Mouse (Mus musculus) embryonic facial prominence, embryonic 10.5 days (tissue): ENCODE data around the gene Slc1a2. TPM values are rescaled to one million over a fixed set of nuclear protein-coding genes. Genes with fewer than 3 reads are reported as not detected.

Experiments used
- DNase-seq: peaks from one replicate; pipeline ENCODE4 v3.0.0-alpha.2; 2017; ENCODE audit warnings: low spot score
- H3K27ac ChIP-seq: fragments of 300-500 bp; sonication (generic); replicated peaks from 2 replicates; pipeline ENCODE4 v1.5.1; 2016; ENCODE audit warnings: mild to moderate bottlenecking
- H3K27me3 ChIP-seq: fragments of 300-500 bp; sonication (generic); replicated peaks from 2 replicates; pipeline ENCODE4 v1.6.1; 2016; ENCODE audit warnings: low read depth, mild to moderate bottlenecking; ENCODE audit not compliant: poor library complexity, severe bottlenecking
- H3K36me3 ChIP-seq: fragments of 300-500 bp; sonication (generic); replicated peaks from 2 replicates; pipeline ENCODE4 v1.6.1; 2016; ENCODE audit warnings: mild to moderate bottlenecking, moderate library complexity
- H3K4me1 ChIP-seq: fragments of 300-500 bp; sonication (generic); 2 replicates; pipeline ENCODE4 v1.6.1; 2016
- H3K4me3 ChIP-seq: fragments of 300-500 bp; sonication (generic); 2 replicates; pipeline ENCODE4 v1.5.1; 2016; ENCODE audit warnings: mild to moderate bottlenecking, moderate library complexity
- H3K9me3 ChIP-seq: fragments of 300-500 bp; sonication (generic); 2 replicates; pipeline ENCODE4 v1.6.1; 2016; ENCODE audit warnings: mild to moderate bottlenecking
- WGBS: fragments of 180-500 bp; shearing (Covaris S2); methylation state at CpG from one replicate; pipeline ENCODE4 v1.1.7; 2016; 5-methylcytosine and 5-hydroxymethylcytosine counted together
- polyA plus RNA-seq: library from polyadenylated mRNA; unstranded; fragments of >200 nt; fragmentation: Nextera tagmentation; extraction: Ambion mirVana; gene quantifications from 2 replicates; pipeline ENCODE4 v1.2.1, GENCODE M21; 2016

The Slc1a2 gene
- polyA plus RNA-seq, 1 experiment from 2014 or later: 1.0 TPM

- H3K4me3 ChIP-seq: no peak overlapping the region
- no peaks in the 10 kb centered on the region for H3K9me3 ChIP-seq
- H3K36me3 ChIP-seq: no peaks in the 10 kb centered on the region
- H3K27ac ChIP-seq: no peak overlapping the region
- H3K27me3 ChIP-seq: no peaks in the 10 kb centered on the region
- no peak for DNase-seq
- 93% methylated on average over 7 of the region's 7 CpGs for WGBS
- no peaks in the 10 kb centered on the region for H3K4me1 ChIP-seq
These were observed 41.5 kb downstream of the Slc1a2 start for GRCm38 (mm10) chr2:102699921-102700320.

DNA sequence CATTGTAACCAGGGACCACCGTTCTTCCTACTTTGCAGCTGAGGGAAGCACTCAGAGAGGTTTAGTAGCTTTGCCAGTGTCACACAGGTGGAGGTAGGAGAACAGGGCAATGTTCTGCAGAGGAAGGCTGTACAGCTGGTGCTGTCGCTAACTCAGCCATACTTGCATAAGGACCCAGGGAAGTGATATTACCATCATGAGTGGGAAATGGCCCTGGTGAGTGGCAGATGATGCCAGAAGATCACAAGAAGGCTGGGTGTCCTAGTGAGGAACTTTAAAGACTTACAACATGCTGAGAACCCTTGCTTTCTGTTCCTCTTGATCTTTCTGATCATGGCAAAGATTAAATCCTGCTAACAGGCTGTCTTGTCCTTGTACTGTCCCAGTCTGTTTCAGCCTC, 42.2 kb downstream of the Slc1a2 start:
- H3K27me3 ChIP-seq: no peaks in the 10 kb centered on the region
- H3K4me3 ChIP-seq: no peak overlapping the region
- WGBS: 92% methylated on average over 2 of the region's 2 CpGs
- no peaks in the 10 kb centered on the region for H3K4me1 ChIP-seq
- H3K27ac ChIP-seq: no peak overlapping the region
- DNase-seq: no peak
- no peaks in the 10 kb centered on the region for H3K9me3 ChIP-seq
- H3K36me3 ChIP-seq: no peaks in the 10 kb centered on the region

DNA sequence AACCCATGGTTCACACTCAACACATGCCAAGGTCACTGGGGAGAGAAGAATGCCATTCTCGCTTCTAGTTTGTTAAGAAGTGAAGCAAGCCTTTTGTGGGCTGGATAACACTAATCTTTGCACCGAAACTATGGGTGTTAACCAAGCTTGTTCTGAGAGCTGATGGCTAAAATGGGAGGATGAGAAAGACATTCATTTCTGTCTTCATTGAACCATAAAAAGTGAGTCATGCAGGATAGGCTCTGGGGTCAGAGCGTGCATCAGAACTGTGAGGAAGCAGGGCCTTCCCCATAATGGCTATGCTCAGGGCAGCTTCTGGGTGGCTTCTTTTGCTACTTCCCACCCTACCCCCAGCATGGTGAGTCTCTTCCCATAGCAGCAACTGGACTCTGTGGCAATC, 42.9 kb downstream of the Slc1a2 start:
- no peaks in the 10 kb centered on the region for H3K27me3 ChIP-seq
- no peaks in the 10 kb centered on the region for H3K4me1 ChIP-seq
- no peaks in the 10 kb centered on the region for H3K9me3 ChIP-seq
- no peaks in the 10 kb centered on the region for H3K36me3 ChIP-seq
- no peak for DNase-seq
- H3K27ac ChIP-seq: no peak overlapping the region
- no peak overlapping the region for H3K4me3 ChIP-seq
- WGBS: 88% methylated on average over 3 of the region's 3 CpGs

- H3K9me3 ChIP-seq: no peaks in the 10 kb centered on the region
- H3K27me3 ChIP-seq: no peaks in the 10 kb centered on the region
- no peaks in the 10 kb centered on the region for H3K36me3 ChIP-seq
- WGBS: 69% methylated on average over 3 of the region's 3 CpGs
- no peak overlapping the region for H3K4me3 ChIP-seq
- no peak for DNase-seq
- H3K4me1 ChIP-seq: no peaks in the 10 kb centered on the region
- no peak overlapping the region for H3K27ac ChIP-seq
These were observed 45.1 kb downstream of the Slc1a2 start for GRCm38 (mm10) chr2:102703556-102703955.

DNA sequence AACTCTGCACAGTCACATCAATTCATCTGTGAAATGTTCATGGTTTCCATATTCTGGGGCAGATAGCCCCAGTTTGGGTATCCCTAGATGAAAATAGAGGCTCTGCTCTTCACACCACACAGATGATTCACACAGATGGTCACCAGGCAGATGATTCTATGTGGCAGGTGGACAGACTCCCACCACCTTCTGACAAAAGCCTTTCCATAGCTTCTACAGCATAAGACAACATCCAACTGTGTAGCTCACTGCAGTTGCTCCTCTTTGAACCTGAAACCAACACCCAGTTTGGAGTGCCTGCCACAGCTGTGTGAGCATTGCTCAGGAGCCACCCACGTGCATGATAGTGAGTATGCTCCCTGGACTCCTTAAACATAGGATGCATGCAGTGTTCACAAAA, 46.3 kb downstream of the Slc1a2 start:
- Histone ChIP-seq H3K36me3 (no peaks in the 10 kb centered on the region), H3K27ac (no peak overlapping the region), H3K4me3 (no peak overlapping the region), H3K9me3 (no peaks in the 10 kb centered on the region), H3K27me3 (no peaks in the 10 kb centered on the region), H3K4me1 (no peaks in the 10 kb centered on the region)
- DNase-seq: no peak
- WGBS: 90% methylated on average over 1 of the region's 1 CpGs

DNA sequence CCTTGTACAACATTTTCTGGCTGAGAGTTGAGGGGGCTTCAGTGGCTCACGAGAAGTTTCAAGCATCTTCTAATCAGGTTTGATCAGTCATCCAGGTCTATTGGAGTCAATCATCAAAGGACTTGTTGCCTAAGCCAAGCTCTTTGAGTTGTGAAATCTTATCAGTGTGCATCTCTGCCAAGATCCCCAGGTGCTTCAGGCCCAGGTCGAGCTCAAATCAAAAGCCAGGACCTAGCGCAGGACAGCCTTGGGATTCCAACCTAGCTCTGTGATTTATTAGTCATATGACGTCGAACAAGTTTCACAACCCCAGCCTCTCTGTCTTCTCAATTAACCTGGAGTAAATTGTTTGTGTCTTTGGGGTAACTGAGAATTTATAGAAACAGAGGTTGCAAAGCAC, 53.1 kb downstream of the Slc1a2 start:
- no peaks in the 10 kb centered on the region for H3K4me1 ChIP-seq
- no peak for DNase-seq
- H3K36me3 ChIP-seq: no peaks in the 10 kb centered on the region
- no peak overlapping the region for H3K4me3 ChIP-seq
- 88% methylated on average over 5 of the region's 5 CpGs for WGBS
- no peaks in the 10 kb centered on the region for H3K27me3 ChIP-seq
- H3K27ac ChIP-seq: no peak overlapping the region
- H3K9me3 ChIP-seq: no peaks in the 10 kb centered on the region

DNA sequence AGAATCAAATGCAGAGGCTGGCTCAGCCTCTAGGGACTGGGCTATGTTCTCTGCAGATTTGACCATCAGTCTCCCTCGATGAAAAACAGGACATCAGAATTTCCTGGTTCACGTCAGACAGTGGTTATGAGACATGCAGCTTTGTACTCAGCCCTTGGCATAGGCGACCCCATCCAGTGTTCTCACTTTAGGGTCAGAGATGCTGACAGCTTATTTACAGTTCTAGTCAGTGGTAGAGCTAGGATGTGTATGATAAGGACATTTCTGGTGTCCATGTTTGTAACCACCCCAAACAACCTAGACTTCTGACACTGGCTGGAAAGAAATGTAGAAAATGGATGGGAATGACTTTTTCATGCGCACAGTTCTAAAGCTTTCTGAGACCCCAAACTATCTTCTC, 53.6 kb downstream of the Slc1a2 start:
- no peak for DNase-seq
- Histone ChIP-seq H3K4me3 (no peak overlapping the region), H3K36me3 (no peaks in the 10 kb centered on the region)

DNA sequence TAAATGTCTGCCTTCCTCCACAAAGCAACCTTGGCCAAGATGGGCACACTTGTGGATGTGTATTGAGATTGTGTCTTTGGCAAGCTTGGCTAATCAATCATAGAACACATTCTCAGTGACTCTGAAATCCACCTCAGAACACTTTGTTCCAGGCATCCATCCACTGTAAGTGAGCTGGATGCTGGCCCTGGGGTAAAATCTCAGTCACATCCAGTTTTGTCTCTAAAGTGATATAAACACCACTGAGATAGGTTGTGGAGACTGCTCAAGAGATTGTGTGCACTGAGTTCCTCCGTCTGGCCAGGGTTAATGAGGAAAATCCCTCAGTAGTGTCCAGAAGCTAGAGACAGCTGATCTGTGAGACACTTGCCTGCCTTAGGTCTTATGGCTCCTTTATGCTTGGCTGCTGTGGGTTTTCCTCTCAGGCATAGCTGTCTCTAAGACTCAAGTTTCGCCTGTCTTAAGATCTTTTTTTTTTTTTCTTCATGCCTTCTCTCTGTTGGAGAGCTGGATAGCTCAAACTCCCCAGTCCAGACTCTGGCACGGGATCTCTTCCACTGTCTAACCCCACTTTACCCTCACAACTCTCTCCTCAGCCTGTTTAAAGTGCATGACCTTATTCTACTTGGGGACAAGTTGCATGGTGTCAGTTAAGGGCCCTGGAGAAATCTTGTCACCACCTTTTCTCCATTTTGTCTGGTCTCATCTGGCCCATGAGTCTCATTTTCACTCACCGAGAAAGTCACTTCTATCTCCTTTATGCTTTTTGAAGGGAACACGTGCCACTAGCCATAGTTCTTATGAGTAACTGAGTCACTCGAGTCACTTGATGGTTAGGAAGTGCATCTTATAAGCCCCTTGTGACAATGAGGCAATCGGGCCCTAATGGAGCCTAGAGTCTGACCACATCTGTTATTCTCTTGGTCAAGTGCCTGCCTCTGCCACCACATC, 54.5 kb downstream of the Slc1a2 start:
- H3K4me1 ChIP-seq: no peaks in the 10 kb centered on the region
- no peaks in the 10 kb centered on the region for H3K27me3 ChIP-seq
- no peak overlapping the region for H3K4me3 ChIP-seq
- no peaks in the 10 kb centered on the region for H3K36me3 ChIP-seq
- H3K9me3 ChIP-seq: no peaks in the 10 kb centered on the region
- DNase-seq: no peak
- 82% methylated on average over 7 of the region's 7 CpGs for WGBS
- H3K27ac ChIP-seq: no peak overlapping the region

More for the DNA sequence above, 53.6 kb downstream of the Slc1a2 start:
- no peaks in the 10 kb centered on the region for H3K4me1 ChIP-seq
- no peaks in the 10 kb centered on the region for H3K27me3 ChIP-seq
- H3K9me3 ChIP-seq: no peaks in the 10 kb centered on the region
- WGBS: 81% methylated on average over 4 of the region's 4 CpGs
- H3K27ac ChIP-seq: no peak overlapping the region

- 73% methylated on average over 2 of the region's 2 CpGs for WGBS
- no peak for DNase-seq
These were observed 55.9 kb downstream of the Slc1a2 start for GRCm38 (mm10) chr2:102714320-102714719.

DNA sequence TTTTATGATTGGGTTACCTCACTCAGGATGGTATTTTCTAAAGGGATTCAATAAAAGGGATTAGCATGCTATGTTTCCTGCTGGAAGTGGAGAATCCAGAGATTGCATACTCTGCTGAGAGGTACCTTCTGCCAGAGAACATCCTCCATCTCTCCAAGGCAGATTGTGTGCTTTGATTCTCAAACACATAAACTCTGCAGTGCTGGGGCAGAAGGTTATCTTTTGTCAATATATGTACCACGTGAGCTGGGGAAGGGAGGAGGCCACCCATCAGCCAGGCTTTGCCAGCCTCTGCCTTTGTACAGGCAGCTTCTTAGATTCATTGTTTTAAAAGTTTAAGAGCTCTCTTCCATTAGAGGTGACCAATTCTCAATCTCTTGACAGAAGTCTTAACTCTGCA, 57.3 kb downstream of the Slc1a2 start:
- DNase-seq: no peak
- no peak overlapping the region for H3K27ac ChIP-seq
- 60% methylated on average over 1 of the region's 1 CpGs for WGBS

More at GRCm38 (mm10) chr2:102714320-102714719, 55.9 kb downstream of the Slc1a2 start:
- no peaks in the 10 kb centered on the region for H3K4me1 ChIP-seq
- no peaks in the 10 kb centered on the region for H3K27me3 ChIP-seq
- H3K9me3 ChIP-seq: no peaks in the 10 kb centered on the region
- H3K36me3 ChIP-seq: no peaks in the 10 kb centered on the region
- H3K27ac ChIP-seq: no peak overlapping the region
- no peak overlapping the region for H3K4me3 ChIP-seq

GRCm38 (mm10) chr2:102721859-102722258, 63.4 kb downstream of the Slc1a2 start:
- 76% methylated on average over 2 of the region's 2 CpGs for WGBS
- Histone ChIP-seq H3K4me1 (no peaks in the 10 kb centered on the region), H3K36me3 (no peaks in the 10 kb centered on the region), H3K4me3 (no peak overlapping the region), H3K9me3 (no peaks in the 10 kb centered on the region), H3K27me3 (no peaks in the 10 kb centered on the region), H3K27ac (no peak overlapping the region)
- DNase-seq: no peak

More for the DNA sequence above, 57.3 kb downstream of the Slc1a2 start:
- no peak overlapping the region for H3K4me3 ChIP-seq
- H3K4me1 ChIP-seq: no peaks in the 10 kb centered on the region
- no peaks in the 10 kb centered on the region for H3K36me3 ChIP-seq
- no peaks in the 10 kb centered on the region for H3K9me3 ChIP-seq
- no peaks in the 10 kb centered on the region for H3K27me3 ChIP-seq

DNA sequence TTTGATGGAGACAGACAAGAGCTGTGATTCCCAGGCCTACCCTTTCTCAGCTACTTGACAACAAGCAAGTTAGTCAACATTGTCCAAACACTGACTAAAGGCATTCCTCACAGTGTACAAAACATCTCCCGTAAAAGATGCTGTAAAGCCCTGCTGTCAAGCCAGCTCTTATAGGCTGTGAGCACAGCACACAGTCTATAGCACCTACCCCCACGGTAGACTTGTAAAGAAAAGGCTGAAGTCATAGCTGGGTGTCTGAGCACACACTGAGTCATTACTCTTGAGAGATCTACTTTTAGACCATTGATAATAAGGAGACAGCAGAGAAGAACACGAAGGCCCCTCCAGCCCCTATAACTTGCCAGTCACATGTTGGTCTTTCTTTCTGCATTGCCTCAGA, 66.6 kb downstream of the Slc1a2 start:
- Histone ChIP-seq H3K4me3 (no peak overlapping the region), H3K9me3 (no peaks in the 10 kb centered on the region), H3K27ac (no peak overlapping the region), H3K27me3 (no peaks in the 10 kb centered on the region), H3K36me3 (no peaks in the 10 kb centered on the region), H3K4me1 (peaks cover under 1% of the 10 kb centered on the region)
- no peak for DNase-seq
- WGBS: 87% methylated on average over 3 of the region's 3 CpGs

GRCm38 (mm10) chr2:102730386-102730785, 71.9 kb downstream of the Slc1a2 start:
- Histone ChIP-seq H3K9me3 (no peaks in the 10 kb centered on the region), H3K4me3 (no peak overlapping the region), H3K27me3 (no peaks in the 10 kb centered on the region), H3K4me1 (peaks cover 21% of the 10 kb centered on the region), H3K36me3 (no peaks in the 10 kb centered on the region), H3K27ac (peak overlapping the region; percentile 40)
- no peak for DNase-seq
- WGBS: 69% methylated on average over 5 of the region's 5 CpGs
